Mouse (Mus musculus) heart, embryonic 10.5 days (tissue): ENCODE measurements around the gene Cmtm4. TPM values are rescaled to one million over a fixed set of nuclear protein-coding genes. Genes with fewer than 3 reads are reported as not detected.
"Not testable (repeated sequence)": the region's sequence is repeated elsewhere in the genome, so short reads cannot be mapped to it uniquely, and the experiment has no call there.

Experiments
- DNase-seq: peaks from one replicate; pipeline ENCODE4 v3.0.0-alpha.2; 2017; ENCODE audit warnings: low spot score
- H3K27ac ChIP-seq: fragments of 300-500 bp; sonication (generic); 2 replicates; pipeline ENCODE4 v1.5.1; 2016; ENCODE audit warnings: mild to moderate bottlenecking
- H3K27me3 ChIP-seq: fragments of 300-500 bp; sonication (generic); 2 replicates; pipeline ENCODE4 v1.6.1; 2016; ENCODE audit warnings: mild to moderate bottlenecking; ENCODE audit not compliant: poor library complexity, insufficient read depth, severe bottlenecking
- H3K36me3 ChIP-seq: fragments of 300-500 bp; sonication (generic); 2 replicates; pipeline ENCODE4 v1.6.1; 2016; ENCODE audit warnings: mild to moderate bottlenecking, moderate library complexity
- H3K4me1 ChIP-seq: fragments of 300-500 bp; sonication (generic); 2 replicates; pipeline ENCODE4 v1.6.1; 2016; ENCODE audit warnings: mild to moderate bottlenecking
- H3K4me3 ChIP-seq: fragments of 300-500 bp; sonication (generic); 2 replicates; pipeline ENCODE4 v1.5.1; 2016; ENCODE audit warnings: mild to moderate bottlenecking, moderate library complexity
- H3K9me3 ChIP-seq: fragments of 300-500 bp; sonication (generic); 2 replicates; pipeline ENCODE4 v1.6.1; 2016; ENCODE audit warnings: mild to moderate bottlenecking, moderate library complexity
- whole genome bisulfite sequencing: fragments of 180-500 bp; shearing (Covaris S2); methylation state at CpG from one replicate; pipeline ENCODE4 v1.1.7; 2016; 5-methylcytosine and 5-hydroxymethylcytosine counted together
- polyA plus RNA-seq: library from polyadenylated mRNA; unstranded; fragments of >200 nt; fragmentation: Nextera tagmentation; extraction: Ambion mirVana; gene quantifications from 2 replicates; pipeline ENCODE4 v1.2.1, GENCODE M21; 2016

Gene Cmtm4
- polyA plus RNA-seq, 1 experiment from 2014 or later, result 1.7 TPM

- Histone ChIP-seq H3K27ac (peak overlapping the region; percentile 95), H3K36me3 (peaks cover 4% of the 10 kb centered on the region), H3K4me1 (peaks cover 32% of the 10 kb centered on the region), H3K9me3 (no peaks in the 10 kb centered on the region), H3K27me3 (no peaks in the 10 kb centered on the region), H3K4me3 (peak overlapping the region; percentile 74)
- DNase-seq, result peak; percentile 73
- 4% methylated on average over 6 of the region's 6 CpGs for WGBS
These were observed 55.7 kb downstream of the Cmtm4 start for GRCm38 (mm10) chr8:104339983-104340232.

- DNase-seq, result peak; percentile 73
- Histone ChIP-seq H3K27me3 (no peaks in the 10 kb centered on the region), H3K36me3 (no peaks in the 10 kb centered on the region), H3K9me3 (no peaks in the 10 kb centered on the region), H3K27ac (peak within 1 kb of the TSS; percentile 95), H3K4me1 (peaks cover 32% of the 10 kb centered on the region), H3K4me3 (peak within 1 kb of the TSS; percentile 74)
- WGBS, result 18% methylated on average over 18 of the region's 18 CpGs
These were observed 56.2 kb downstream of the Cmtm4 start, which contains the start of gene Cmtm3 for GRCm38 (mm10) chr8:104339229-104339982. Gene Cmtm3 (plus strand): TSS chr8:104339410.

- Histone ChIP-seq H3K36me3 (no peaks in the 10 kb centered on the region), H3K27me3 (no peaks in the 10 kb centered on the region), H3K4me3 (no peak overlapping the region), H3K4me1 (peaks cover 24% of the 10 kb centered on the region), H3K27ac (no peak overlapping the region), H3K9me3 (no peaks in the 10 kb centered on the region)
- peak; percentile 61 for DNase-seq
- WGBS, result 57% methylated on average over 3 of the region's 3 CpGs
These were observed 57.7 kb downstream of the Cmtm4 start for GRCm38 (mm10) chr8:104337890-104338289.

GRCm38 (mm10) chr8:104336806-104337205, 58.8 kb downstream of the Cmtm4 start:
- peak; percentile 68 for DNase-seq
- Histone ChIP-seq H3K4me3 (no peak overlapping the region), H3K36me3 (no peaks in the 10 kb centered on the region), H3K4me1 (peaks cover 23% of the 10 kb centered on the region), H3K27me3 (no peaks in the 10 kb centered on the region), H3K9me3 (no peaks in the 10 kb centered on the region), H3K27ac (no peak overlapping the region)
- WGBS, result 85% methylated on average over 1 of the region's 1 CpGs

- peaks cover 2% of the 10 kb centered on the region for H3K4me1 ChIP-seq
- H3K9me3 ChIP-seq, result no peaks in the 10 kb centered on the region
- no peak overlapping the region for H3K27ac ChIP-seq
- no peak for DNase-seq
- no peaks in the 10 kb centered on the region for H3K36me3 ChIP-seq
- no peaks in the 10 kb centered on the region for H3K27me3 ChIP-seq
- no peak overlapping the region for H3K4me3 ChIP-seq
- WGBS, result 78% methylated on average over 1 of the region's 1 CpGs
These were observed 61.4 kb downstream of the Cmtm4 start for GRCm38 (mm10) chr8:104334196-104334595.

GRCm38 (mm10) chr8:104333786-104334185, 61.8 kb downstream of the Cmtm4 start:
- peak; percentile 46 for DNase-seq

GRCm38 (mm10) chr8:104332665-104333631, 62.7 kb downstream of the Cmtm4 start:
- H3K9me3 ChIP-seq, result no peaks in the 10 kb centered on the region
- H3K27ac ChIP-seq, result no peak overlapping the region
- H3K4me1 ChIP-seq, result no peaks in the 10 kb centered on the region
- peak; percentile 31 for DNase-seq
- H3K4me3 ChIP-seq, result no peak overlapping the region
- no peaks in the 10 kb centered on the region for H3K27me3 ChIP-seq
- no peaks in the 10 kb centered on the region for H3K36me3 ChIP-seq
- WGBS, result 43% methylated on average over 5 of the region's 5 CpGs

More at GRCm38 (mm10) chr8:104333786-104334185, 61.8 kb downstream of the Cmtm4 start:
- Histone ChIP-seq H3K27me3 (no peaks in the 10 kb centered on the region), H3K4me3 (no peak overlapping the region), H3K27ac (no peak overlapping the region), H3K36me3 (no peaks in the 10 kb centered on the region), H3K9me3 (no peaks in the 10 kb centered on the region), H3K4me1 (no peaks in the 10 kb centered on the region)
- WGBS, result 62% methylated on average over 5 of the region's 5 CpGs

- 84% methylated on average over 12 of the region's 12 CpGs for WGBS
These were observed 73.7 kb downstream of the Cmtm4 start, which contains the start of gene Cmtm2b for GRCm38 (mm10) chr8:104321930-104322329. Gene Cmtm2b (plus strand): TSS chr8:104322230.

GRCm38 (mm10) chr8:104321267-104321666, 74.3 kb downstream of the Cmtm4 start, which contains the start of gene Gm11020:
Gene Gm11020 (plus strand): TSS chr8:104321567.
- H3K27me3 ChIP-seq, H3K4me3 ChIP-seq, H3K9me3 ChIP-seq, H3K27ac ChIP-seq, DNase-seq, H3K4me1 ChIP-seq, H3K36me3 ChIP-seq: not testable (repeated sequence)
- WGBS, result 76% methylated on average over 9 of the region's 11 CpGs

More at GRCm38 (mm10) chr8:104321930-104322329, 73.7 kb downstream of the Cmtm4 start, which contains the start of gene Cmtm2b:
- H3K4me3 ChIP-seq, H3K4me1 ChIP-seq, H3K27me3 ChIP-seq, H3K36me3 ChIP-seq, H3K27ac ChIP-seq, H3K9me3 ChIP-seq: not testable (repeated sequence)
- DNase-seq, result peak; percentile 71

- H3K27ac ChIP-seq, result no peak overlapping the region
- DNase-seq, result peak; percentile 64
- 60% methylated on average over 4 of the region's 4 CpGs for WGBS
- no peak overlapping the region for H3K4me3 ChIP-seq
- H3K9me3 ChIP-seq, result no peaks in the 10 kb centered on the region
- no peaks in the 10 kb centered on the region for H3K36me3 ChIP-seq
- no peaks in the 10 kb centered on the region for H3K4me1 ChIP-seq
- H3K27me3 ChIP-seq, result no peaks in the 10 kb centered on the region; the same call in 1 of the 2 replicates
These were observed 82.3 kb downstream of the Cmtm4 start for GRCm38 (mm10) chr8:104313311-104313710.

GRCm38 (mm10) chr8:104312023-104312422, 83.6 kb downstream of the Cmtm4 start:
- H3K9me3 ChIP-seq, H3K27me3 ChIP-seq, H3K27ac ChIP-seq, H3K4me3 ChIP-seq, H3K36me3 ChIP-seq, H3K4me1 ChIP-seq: not testable (repeated sequence)
- 75% methylated on average over 3 of the region's 3 CpGs for WGBS
- DNase-seq, result peak; percentile 14

- H3K4me3 ChIP-seq, H3K4me1 ChIP-seq, H3K27me3 ChIP-seq, H3K36me3 ChIP-seq, H3K9me3 ChIP-seq, H3K27ac ChIP-seq: not testable (repeated sequence)
- DNase-seq, result peak; percentile 35
- WGBS, result 83% methylated on average over 36 of the region's 36 CpGs
These were observed 86.0 kb downstream of the Cmtm4 start, which contains the start of the genes Gm45711 and Cmtm1 for GRCm38 (mm10) chr8:104309441-104310155. Gene Gm45711 (minus strand): TSS chr8:104310081. Gene Cmtm1 (minus strand): TSS chr8:104310145.
